Mouse (Mus musculus) embryonic facial prominence, embryonic 12.5 days (tissue): ENCODE data around the gene Slc10a3. TPM values are rescaled to one million over a fixed set of nuclear protein-coding genes. Genes with fewer than 3 reads are reported as not detected.
"Not testable (repeated sequence)": the region's sequence is repeated elsewhere in the genome, so short reads cannot be mapped to it uniquely, and the experiment has no call there.

Experiments
- ATAC-seq: fragments of 200-750 bp; cut with Nextera tagmentation; 2 replicates; pipeline ENCODE4 v1.8.0; 2017; ENCODE audit not compliant: insufficient number of reproducible peaks, insufficient read depth, low FRiP score, low TSS enrichment
- H3K27ac ChIP-seq: fragments of 300-500 bp; sonication (generic); 2 replicates; pipeline ENCODE4 v1.5.1; 2016; ENCODE audit warnings: mild to moderate bottlenecking
- H3K27me3 ChIP-seq: fragments of 300-500 bp; sonication (generic); 2 replicates; pipeline ENCODE4 v1.6.1; 2016; ENCODE audit warnings: mild to moderate bottlenecking, moderate library complexity
- H3K36me3 ChIP-seq: fragments of 300-500 bp; sonication (generic); 2 replicates; pipeline ENCODE4 v1.6.1; 2016; ENCODE audit warnings: mild to moderate bottlenecking
- H3K4me1 ChIP-seq: fragments of 300-500 bp; sonication (generic); 2 replicates; pipeline ENCODE4 v1.6.1; 2016
- H3K4me2 ChIP-seq: fragments of 300-500 bp; sonication (generic); replicated peaks from 2 replicates; pipeline ENCODE4 v1.6.1; 2016; ENCODE audit warnings: mild to moderate bottlenecking, moderate library complexity
- H3K4me3 ChIP-seq: fragments of 300-500 bp; sonication (generic); 2 replicates; pipeline ENCODE4 v1.5.1; 2016; ENCODE audit warnings: mild to moderate bottlenecking
- H3K9ac ChIP-seq: fragments of 300-500 bp; sonication (generic); 2 replicates; pipeline ENCODE4 v1.6.1; 2016; ENCODE audit warnings: mild to moderate bottlenecking, moderate library complexity
- H3K9me3 ChIP-seq: fragments of 300-500 bp; sonication (generic); 2 replicates; pipeline ENCODE4 v1.6.1; 2016; ENCODE audit warnings: mild to moderate bottlenecking, moderate library complexity
- WGBS: fragments of 180-500 bp; shearing (Covaris S2); methylation state at CpG from one replicate; pipeline ENCODE4 v1.1.7; 2016; 5-methylcytosine and 5-hydroxymethylcytosine counted together
- polyA plus RNA-seq: library from polyadenylated mRNA; unstranded; fragments of >200 nt; fragmentation: Nextera tagmentation; extraction: Ambion mirVana; gene quantifications from 2 replicates; pipeline ENCODE4 v1.2.1, GENCODE M21; 2016

Gene Slc10a3
- 16.4 and 18.2 TPM in 2 replicates for polyA plus RNA-seq

- Histone ChIP-seq H3K36me3 (no peaks in the 10 kb centered on the region), H3K27me3 (no peaks in the 10 kb centered on the region), H3K27ac (no peak within 1 kb of the TSS), H3K4me1 (no peaks in the 10 kb centered on the region), H3K4me2 (peak within 1 kb of the TSS; percentile 50), H3K9ac (peak within 1 kb of the TSS; percentile 47), H3K4me3 (peak within 1 kb of the TSS; percentile 40), H3K9me3 (no peaks in the 10 kb centered on the region)
- 24% methylated on average over 31 of the region's 32 CpGs for WGBS
- ATAC-seq, result peak; percentile 88
Observed at GRCm38 (mm10) chrX:74372888-74373549, at the start of gene Slc10a3, which contains the start of gene Ubl4a. Gene Slc10a3 (minus strand): TSS chrX:74373349. Gene Ubl4a (minus strand): TSS chrX:74373218.

DNA sequence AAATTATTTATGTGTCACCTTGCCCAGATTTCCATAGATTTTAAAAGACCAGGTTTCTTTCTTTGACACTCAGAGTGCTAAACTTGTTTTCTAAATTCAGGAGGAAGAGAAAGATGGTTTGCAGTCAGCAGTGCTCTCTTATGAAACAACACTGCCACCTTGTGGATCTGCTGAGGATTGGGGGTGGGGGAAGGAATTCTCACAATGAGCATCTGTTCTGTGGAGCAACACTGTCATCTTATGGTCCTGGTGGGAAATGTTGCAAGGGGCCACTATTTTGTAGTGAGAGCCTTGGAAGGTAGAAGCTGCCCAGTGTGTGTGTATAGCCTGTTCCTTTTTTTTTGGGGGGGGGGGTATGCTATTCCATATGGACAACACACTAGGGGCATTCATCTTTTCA is 40.2 kb upstream of the Slc10a3 start:
- Histone ChIP-seq H3K36me3 (no peaks in the 10 kb centered on the region), H3K27ac (no peak overlapping the region), H3K4me3 (no peak overlapping the region), H3K9me3 (no peaks in the 10 kb centered on the region), H3K4me2 (no peak overlapping the region), H3K27me3 (no peaks in the 10 kb centered on the region), H3K9ac (no peak overlapping the region), H3K4me1 (no peaks in the 10 kb centered on the region)
- ATAC-seq, result peak; percentile 80; the same call in 1 of the 2 replicates

- H3K4me1 ChIP-seq, result no peaks in the 10 kb centered on the region
- no peak overlapping the region for H3K27ac ChIP-seq
- no peak overlapping the region for H3K9ac ChIP-seq
- H3K4me2 ChIP-seq, result no peak overlapping the region
- no peak overlapping the region for H3K4me3 ChIP-seq
- no peaks in the 10 kb centered on the region for H3K27me3 ChIP-seq
- no peaks in the 10 kb centered on the region for H3K9me3 ChIP-seq
- no peak for ATAC-seq
- H3K36me3 ChIP-seq, result no peaks in the 10 kb centered on the region
- 51% methylated on average over 2 of the region's 2 CpGs for WGBS
Observed at GRCm38 (mm10) chrX:74408340-74408739, 35.2 kb upstream of the Slc10a3 start.

DNA sequence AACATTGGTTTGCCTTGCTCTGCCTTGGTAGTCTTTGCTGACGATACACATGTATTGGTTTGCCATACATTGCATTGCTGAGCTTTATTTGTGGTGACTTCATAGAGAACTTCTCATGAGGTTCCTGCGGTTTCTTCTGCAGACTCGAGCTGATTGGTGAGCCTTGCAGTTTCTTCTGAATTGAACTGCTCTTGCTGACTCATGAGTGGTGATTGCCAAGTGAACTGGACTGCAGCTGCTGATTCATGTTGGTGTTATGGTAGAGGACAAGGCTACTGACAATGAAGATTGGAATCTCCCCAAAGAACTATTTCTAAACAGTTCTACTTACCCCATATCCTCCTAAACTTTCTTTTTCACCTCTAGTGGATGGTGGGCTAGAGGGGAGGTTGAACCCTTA is 27.0 kb upstream of the Slc10a3 start:
- no peak for ATAC-seq
- H3K9ac ChIP-seq, result no peak overlapping the region
- no peak overlapping the region for H3K4me2 ChIP-seq
- no peaks in the 10 kb centered on the region for H3K36me3 ChIP-seq
- no peaks in the 10 kb centered on the region for H3K9me3 ChIP-seq
- H3K4me1 ChIP-seq, result no peaks in the 10 kb centered on the region
- H3K27me3 ChIP-seq, result no peaks in the 10 kb centered on the region
- no peak overlapping the region for H3K27ac ChIP-seq
- WGBS, result 81% methylated on average over 3 of the region's 3 CpGs
- no peak overlapping the region for H3K4me3 ChIP-seq

GRCm38 (mm10) chrX:74392535-74393443 is 19.6 kb upstream of the Slc10a3 start, which contains the start of the genes Fam3a and Ikbkg:
Gene Fam3a (minus strand): TSS chrX:74393272.
Gene Ikbkg (plus strand): TSS chrX:74393290.
- Histone ChIP-seq H3K9ac (peak within 1 kb of the TSS; percentile 65), H3K27ac (peak within 1 kb of the TSS; percentile 88), H3K36me3 (no peaks in the 10 kb centered on the region), H3K27me3 (no peaks in the 10 kb centered on the region), H3K4me1 (no peaks in the 10 kb centered on the region), H3K4me3 (peak within 1 kb of the TSS; percentile 48), H3K4me2 (peak within 1 kb of the TSS; percentile 57), H3K9me3 (no peaks in the 10 kb centered on the region)
- peak; percentile 99 for ATAC-seq
- WGBS, result 22% methylated on average over 30 of the region's 30 CpGs

GRCm38 (mm10) chrX:74388153-74388552 is 15.0 kb upstream of the Slc10a3 start:
- Histone ChIP-seq H3K4me3 (no peak overlapping the region), H3K4me1 (no peaks in the 10 kb centered on the region), H3K9ac (no peak overlapping the region), H3K27me3 (no peaks in the 10 kb centered on the region), H3K9me3 (no peaks in the 10 kb centered on the region), H3K27ac (no peak overlapping the region), H3K4me2 (no peak overlapping the region), H3K36me3 (0 out of 2 replicates have a peak, but pooled peaks cover 3% of the 10 kb centered on the region)
- no peak for ATAC-seq

- Histone ChIP-seq H3K36me3 (0 out of 2 replicates have a peak, but pooled peaks cover 3% of the 10 kb centered on the region), H3K4me3 (no peak overlapping the region), H3K4me2 (no peak overlapping the region), H3K4me1 (no peaks in the 10 kb centered on the region), H3K27me3 (no peaks in the 10 kb centered on the region), H3K9me3 (no peaks in the 10 kb centered on the region), H3K9ac (no peak overlapping the region), H3K27ac (no peak overlapping the region)
- whole genome bisulfite sequencing, result 55% methylated on average over 2 of the region's 2 CpGs
- ATAC-seq, result no peak
Observed at GRCm38 (mm10) chrX:74384451-74384850, 11.3 kb upstream of the Slc10a3 start.

DNA sequence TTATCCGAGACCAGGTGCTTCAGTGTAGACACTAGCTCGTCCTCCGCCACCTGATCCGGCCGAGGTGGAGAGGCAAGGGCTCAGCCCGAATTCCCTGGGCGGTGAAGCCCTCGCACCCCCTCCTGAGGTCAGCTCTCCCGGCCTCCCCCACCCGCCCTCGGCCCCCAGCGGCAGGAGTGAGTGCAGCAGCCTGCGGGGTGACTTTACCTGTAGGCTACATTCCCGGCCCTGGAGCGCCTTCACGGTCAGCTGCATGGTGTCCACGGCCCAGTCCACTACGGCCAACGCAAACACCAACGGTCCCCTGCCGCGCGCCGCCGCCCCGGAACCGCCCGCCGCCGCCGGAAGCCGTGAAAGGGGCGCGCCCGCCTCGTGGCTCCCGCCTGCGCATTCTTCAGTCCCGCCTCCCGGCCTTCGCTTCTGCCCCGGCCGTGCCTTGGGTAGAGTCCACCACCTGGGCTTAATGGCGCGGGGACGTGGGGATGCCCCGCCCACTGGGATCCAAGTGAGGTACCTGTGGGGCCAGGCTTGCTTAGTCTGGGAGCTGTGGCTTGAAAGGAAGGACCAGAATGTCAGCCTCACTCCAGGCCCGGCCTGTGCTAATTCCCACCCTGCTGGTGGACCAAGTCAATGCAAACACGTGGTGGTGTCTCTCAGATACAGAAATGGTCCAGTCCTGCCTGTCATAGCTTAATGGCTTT is 4.8 kb downstream of the Slc10a3 start:
- Histone ChIP-seq H3K4me1 (no peaks in the 10 kb centered on the region), H3K27me3 (no peaks in the 10 kb centered on the region), H3K4me3 (peak overlapping the region; percentile 57), H3K27ac (peak overlapping the region; percentile 75), H3K9ac (peak overlapping the region; percentile 82), H3K4me2 (peak overlapping the region; percentile 57), H3K9me3 (no peaks in the 10 kb centered on the region), H3K36me3 (no peaks in the 10 kb centered on the region)
- WGBS, result 31% methylated on average over 41 of the region's 49 CpGs
- ATAC-seq, result peak; percentile 75

DNA sequence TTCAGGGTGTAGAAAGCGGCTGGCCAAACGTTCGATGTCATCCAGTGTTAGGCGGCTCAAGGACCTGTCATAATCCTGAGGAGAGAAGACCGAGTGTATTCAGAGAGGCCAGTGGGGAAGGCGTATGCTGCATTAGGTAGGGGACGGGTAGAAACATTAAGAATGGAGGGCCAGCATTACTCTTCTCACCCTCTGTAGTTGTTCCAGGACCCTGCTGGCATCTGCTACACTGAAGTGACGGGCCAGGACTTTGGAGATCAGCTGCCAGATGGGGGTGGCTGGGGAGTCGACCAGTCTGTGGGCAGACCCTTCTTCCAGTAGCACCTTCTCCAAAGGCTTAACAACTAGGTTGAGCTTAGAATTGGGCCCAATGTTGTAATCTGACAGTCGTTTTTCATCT is 5.6 kb downstream of the Slc10a3 start:
- H3K27ac ChIP-seq, result no peak overlapping the region

DNA sequence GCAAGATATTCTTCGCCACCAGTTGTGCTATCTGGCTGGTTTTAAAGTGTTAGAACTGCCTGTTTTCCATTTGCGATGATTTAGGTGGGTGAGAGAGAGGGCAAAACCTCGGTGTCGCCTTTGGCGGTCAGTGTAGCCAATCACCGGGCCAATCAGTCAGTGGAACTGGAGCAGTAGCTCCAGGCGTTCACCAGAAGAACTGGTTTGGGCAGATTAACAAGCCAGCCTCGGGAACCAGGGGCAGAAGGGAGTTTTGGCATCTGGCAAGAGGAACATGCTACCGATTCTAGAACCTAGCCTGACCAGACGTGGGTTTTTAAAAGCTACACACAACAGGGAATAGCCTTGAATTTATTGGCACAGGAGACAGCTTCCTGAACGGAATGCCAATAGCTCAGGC is 14.0 kb downstream of the Slc10a3 start:
- Histone ChIP-seq H3K4me1 (no peaks in the 10 kb centered on the region), H3K27ac (no peak overlapping the region), H3K9ac (no peak overlapping the region), H3K4me2 (no peak overlapping the region), H3K9me3 (no peaks in the 10 kb centered on the region), H3K27me3 (no peaks in the 10 kb centered on the region), H3K36me3 (no peaks in the 10 kb centered on the region), H3K4me3 (no peak overlapping the region)
- no peak for ATAC-seq
- WGBS, result 42% methylated on average over 11 of the region's 11 CpGs

More for the DNA sequence above, 5.6 kb downstream of the Slc10a3 start:
- Histone ChIP-seq H3K9ac (peak overlapping the region; percentile 82), H3K4me1 (no peaks in the 10 kb centered on the region), H3K27me3 (no peaks in the 10 kb centered on the region), H3K4me2 (peak overlapping the region; percentile 57), H3K4me3 (peak overlapping the region; percentile 57), H3K36me3 (no peaks in the 10 kb centered on the region), H3K9me3 (no peaks in the 10 kb centered on the region)
- WGBS, result 71% methylated on average over 10 of the region's 10 CpGs
- no peak for ATAC-seq

- not testable (repeated sequence) for H3K9ac ChIP-seq, H3K4me3 ChIP-seq, H3K27me3 ChIP-seq, H3K4me1 ChIP-seq, H3K27ac ChIP-seq, H3K4me2 ChIP-seq, H3K36me3 ChIP-seq, ATAC-seq, H3K9me3 ChIP-seq
- 93% methylated on average over 3 of the region's 3 CpGs for WGBS
Observed at GRCm38 (mm10) chrX:74357069-74357468, 16.1 kb downstream of the Slc10a3 start.
